Mouse (Mus musculus) lung, adult 18-20 months (tissue): ENCODE results near the gene Drd1.

Source experiments
- DNase-seq, 2 experiments: peaks; one replicate each; pipeline ENCODE4 v3.0.0; 2022; ENCODE audit warnings: mixed read lengths in 2 of 2

Drd1 gene

DNA sequence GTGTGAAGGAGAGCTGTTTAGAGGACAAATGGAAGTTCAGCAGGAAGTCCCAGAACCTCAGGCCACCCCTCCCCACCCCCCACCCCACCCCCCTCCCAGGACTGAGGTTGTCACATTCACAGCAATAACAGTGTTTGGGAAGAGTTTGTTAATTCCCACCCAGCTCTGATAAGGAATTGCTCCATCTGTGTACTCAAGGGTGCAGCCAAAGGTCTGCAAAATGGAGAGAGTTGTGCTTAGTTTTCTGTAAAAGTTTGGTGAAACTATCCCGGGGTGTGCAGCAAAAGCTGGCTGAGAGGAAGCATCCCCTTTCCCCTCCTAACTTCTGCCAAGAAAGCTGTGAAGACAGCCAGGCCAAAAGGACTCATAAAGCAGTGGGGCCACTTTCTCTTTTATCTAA, 17.6 kb upstream of the Drd1 start:
- DNase-seq, result peak in 1 of 2 experiments; percentile 37

DNA sequence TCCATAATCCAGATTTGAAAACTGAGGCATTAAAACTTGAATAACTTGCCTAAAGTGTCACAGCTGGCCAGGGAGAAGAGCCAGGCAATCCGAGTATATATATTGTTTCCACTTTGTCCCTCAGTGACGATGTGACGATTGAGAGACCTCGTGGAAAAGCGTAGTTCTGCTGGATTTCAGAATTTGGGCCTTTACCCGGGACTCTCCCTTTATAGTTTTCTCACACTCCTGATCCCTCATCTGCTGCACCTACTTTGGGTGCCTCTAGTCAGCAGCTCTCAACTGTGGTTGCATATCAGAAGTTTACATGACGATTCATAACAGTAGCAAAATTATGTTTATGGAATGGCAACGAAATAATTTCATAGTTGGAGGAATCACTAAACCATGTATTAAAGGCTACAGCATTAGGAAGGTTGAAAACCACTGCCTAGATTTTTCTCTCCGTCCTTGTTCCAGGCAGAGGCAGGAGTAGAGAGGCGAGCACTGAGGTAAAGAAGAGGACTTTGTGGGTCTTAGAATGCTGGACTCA, 17.1 kb upstream of the Drd1 start:
- no peak for DNase-seq

DNA sequence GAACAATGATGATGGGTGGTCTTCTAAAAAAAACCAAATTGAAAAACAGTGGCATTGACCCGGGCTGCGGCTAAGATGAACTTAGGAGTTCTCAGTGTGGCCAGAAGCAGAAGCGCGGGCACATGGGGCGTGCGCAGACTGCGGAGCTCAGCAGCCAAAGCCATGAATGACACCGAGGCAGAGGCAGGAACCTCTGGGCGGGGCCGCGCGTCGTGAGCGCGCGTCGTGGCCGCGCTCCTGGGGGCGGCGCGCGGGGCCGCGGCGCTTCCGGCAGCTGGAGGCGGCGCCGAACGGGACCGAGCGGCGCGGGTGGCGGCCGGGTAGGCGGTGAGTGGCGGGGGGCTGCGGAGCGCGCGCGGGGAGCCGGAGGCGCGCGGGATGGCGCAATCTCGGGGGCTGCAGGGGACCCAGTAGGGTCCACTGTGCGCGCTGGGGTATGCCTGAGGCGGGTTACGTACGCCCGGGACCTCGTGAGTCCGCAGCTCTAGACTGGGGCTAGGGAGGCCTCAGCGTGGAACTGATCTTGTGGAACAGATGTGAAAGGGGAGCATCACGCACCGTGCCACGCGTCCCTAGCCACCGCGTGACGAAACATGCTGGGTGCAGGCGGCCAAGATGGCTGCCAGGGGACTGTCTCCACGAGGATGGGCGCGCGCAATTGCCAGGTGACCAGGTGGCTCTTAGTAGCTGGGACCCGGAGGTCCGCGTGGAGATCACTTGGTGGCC, 16.3 kb upstream of the Drd1 start, which contains the start of gene Sfxn1:
Gene Sfxn1 (plus strand): TSS at position 264 of the 726 bp plus-strand sequence.
- DNase-seq, result peak; percentile 67 to 70

DNA sequence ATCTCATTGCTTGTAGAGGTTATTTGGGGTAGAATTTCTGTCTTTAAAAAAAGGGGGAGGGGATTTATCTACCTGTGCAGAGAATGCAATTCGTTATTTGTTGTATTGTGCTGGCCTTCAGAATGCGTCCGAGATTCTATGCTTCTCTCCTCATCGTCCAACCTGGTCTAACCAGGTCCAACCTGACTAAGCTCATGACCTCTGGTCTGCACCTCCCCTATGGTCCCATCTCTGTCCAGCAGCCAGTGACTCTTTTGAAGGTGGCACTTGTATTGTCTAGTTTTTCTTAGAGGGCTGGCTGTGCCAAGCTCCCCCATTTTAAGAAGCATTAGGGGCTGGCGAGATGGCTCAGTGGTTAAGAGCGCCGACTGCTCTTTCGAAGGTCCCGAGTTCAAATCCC, 15.5 kb upstream of the Drd1 start:
- no peak for DNase-seq

DNA sequence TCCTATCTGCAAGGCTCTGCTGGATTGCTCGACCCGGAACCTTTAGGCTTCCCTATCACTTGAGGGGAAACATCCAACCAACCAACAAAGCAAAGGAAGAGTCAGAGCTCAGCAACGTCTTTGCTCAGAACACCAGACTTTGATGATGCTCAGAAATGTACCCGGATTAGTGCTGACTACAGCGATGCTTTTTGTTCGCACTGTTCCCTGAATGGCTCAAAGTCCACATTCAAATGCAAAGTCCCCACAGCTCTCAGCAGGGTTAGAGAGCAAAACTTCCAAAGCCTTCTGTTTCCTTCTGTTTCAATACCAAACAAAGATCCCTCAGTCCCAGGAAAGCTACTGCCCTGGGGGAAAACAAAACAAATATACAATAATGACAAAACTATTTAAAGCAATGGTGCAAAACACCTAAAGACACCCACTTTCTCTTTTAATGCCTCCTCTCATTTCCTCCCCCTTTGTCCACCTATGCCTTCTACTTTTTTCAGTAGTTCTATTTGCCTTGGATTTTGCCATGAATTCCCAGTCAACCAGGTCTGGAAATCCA, 12.2 kb upstream of the Drd1 start:
- DNase-seq, result no peak

DNA sequence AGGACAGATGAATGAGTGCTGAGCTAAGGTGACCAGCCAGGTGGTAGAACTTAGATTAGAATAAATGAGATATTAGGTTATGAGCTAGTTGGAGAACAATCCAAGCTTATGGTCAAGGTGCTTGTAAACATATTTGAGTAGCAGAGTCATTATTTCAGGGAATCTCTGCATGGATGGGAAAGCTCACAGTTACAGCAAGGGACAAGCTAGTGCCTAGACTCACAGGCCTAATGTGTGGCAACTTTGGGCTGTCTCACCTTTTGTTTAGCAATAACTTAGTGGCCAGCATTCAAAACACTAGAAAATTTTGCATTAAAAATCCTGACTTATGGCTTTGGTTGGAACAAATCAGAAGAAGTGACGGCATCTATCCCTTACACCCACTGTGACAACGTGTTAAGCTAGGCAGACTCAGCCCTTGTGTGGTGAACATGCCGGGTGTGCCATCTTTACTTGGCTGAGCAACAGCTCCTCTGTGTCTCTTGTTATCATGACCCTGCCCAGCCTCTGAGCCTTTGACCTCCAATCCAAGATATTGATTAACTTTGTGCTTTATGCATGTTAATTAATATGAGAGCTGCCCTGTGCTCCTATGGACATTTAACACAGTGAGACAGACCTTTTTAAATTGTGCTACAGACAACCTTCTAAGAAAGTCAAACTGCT, 10.7 kb upstream of the Drd1 start:
- DNase-seq, result no peak

DNA sequence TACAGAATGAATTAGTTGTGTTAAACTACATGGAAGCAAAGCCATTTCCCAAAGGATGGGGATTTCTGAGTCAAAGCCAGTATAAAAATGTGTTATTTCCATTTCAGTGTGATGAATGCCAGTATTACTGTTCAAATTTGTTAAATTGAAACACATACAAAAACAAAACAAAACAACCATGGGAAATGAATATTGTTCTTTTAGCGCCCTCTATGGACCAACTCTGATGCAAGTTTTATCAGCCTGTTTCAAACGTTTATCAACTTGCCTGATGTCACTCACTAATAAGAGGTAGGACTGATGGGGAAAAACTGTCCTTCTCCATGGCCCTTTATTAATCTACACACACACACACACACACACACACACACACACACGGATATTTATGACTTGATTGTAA, 7.8 kb upstream of the Drd1 start:
- DNase-seq, result no peak

DNA sequence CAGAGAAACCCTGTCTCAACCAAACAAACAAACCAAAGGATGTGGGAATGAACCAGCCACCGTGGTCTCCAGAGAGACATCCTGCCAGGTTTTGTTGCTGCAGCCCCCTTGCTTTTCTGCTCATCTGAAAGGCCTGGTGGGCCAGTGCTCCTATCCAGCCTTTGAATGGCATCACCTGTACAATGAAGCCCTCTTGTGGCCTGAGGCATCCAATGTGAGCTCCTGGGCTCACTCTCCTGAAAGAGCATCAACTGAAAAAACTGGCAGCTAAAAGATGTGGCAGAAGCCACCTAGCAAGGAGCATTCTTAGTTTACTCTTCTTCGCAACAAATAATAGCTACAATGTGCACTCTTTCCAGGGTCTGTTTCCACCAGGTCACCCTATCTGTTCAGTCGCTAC, 6.6 kb upstream of the Drd1 start:
- no peak for DNase-seq

DNA sequence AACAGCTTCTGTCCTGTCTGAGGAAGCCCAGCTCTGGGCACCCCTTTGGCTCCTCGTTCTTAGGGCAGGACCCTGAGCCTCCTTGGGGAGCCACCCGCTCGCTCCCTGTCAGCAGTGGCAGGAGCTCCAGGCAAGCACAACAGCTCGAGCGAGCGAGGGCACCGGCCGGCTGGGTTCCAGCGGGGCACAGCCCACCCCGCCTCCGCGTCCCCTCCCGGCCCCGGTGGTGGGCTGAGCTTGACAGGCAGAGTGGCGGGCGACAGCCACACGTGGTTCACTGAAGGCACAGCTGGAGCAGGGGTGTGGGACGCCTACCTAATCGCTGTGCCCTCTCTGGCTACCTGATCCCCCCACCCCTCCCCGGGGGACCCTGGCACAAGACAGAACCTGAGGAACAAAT, 543 bp downstream of the Drd1 start:
- DNase-seq, result no peak

DNA sequence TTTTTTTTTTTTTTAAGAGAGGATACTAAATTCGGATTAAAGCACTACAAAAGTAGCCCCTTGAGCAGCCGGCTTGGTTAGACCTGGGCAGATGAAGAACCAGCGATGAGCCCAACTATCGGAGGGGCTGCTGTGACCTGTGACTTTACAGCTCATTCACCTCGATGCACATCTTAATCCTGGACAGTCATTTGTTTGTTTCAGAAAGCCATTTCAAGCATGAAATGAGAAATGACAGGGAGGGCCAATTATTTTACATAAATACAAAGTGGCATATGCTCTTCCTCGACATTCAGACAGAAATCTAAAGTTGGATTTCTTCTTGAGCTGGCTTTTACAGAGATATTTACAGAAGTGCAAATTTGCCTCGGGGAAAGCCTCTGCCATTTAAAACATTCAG, 3.9 kb downstream of the Drd1 start:
- no peak for DNase-seq

DNA sequence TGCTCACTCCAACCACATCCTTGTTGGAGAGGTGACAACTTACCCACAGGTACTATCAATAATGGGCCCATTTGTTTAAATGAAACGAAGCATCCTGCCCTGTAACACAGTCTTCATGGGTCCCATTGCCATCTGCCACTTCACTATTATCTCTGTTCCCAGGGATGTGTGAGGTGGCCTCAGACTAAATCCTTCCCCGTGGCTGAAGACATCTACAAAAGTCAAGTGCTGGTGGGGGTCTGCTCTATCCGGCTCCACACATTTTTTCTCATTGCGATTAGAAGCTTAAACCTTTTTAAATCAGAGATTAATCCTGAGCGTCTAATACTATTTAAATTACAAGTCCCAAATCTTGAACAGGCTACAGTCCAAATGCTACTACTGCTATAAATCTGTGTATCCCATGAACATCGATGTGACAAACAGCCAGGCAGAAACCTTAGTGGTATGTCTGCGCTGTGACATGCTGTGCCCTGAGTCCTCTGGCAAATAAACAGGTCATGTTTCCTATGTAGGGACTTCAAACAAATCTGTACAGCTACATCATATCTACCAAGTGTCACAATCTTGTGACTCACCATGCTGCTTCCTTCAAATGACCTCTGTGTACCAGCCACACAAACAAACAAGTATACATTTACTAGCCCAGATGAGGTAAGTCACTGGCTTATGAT, 6.7 kb downstream of the Drd1 start:
- DNase-seq, result no peak

DNA sequence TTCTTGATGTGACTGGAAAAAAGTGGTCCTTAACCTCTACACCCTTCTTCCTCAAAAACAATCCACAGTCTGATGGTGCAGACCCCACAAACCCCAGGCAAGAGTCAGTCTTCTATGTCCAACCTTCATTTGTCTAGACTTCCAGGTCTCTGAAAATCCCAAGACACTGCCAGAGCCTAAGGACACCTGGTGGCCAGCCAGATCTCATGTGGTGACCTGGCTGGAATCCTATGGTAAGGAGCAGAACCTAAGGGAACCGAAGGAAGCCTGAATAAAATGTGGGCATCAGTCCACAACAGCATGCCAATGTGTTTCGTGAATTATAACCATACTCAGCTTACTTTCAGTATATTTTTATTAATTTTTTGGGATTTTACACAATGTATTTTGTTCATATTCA, 15.2 kb downstream of the Drd1 start:
- DNase-seq, result no peak

DNA sequence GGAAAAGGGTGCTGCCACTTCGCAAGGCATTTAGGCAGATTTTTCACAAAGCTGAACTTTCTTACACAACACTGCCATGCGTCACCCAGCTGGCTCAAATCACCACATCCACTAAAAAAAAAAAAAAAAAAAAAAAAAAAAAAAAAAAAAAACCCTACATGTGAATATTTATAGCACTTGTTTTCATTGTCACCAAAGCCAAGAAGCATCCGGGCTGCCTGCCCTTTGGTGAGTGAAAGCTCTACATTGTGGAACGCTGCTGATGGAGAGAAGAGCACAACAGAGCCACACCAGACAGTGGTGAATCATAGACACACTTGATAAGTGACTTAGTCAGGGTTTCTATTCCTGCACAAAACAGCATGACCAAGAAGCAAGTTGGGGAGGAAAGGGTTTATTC, 17.6 kb downstream of the Drd1 start:
- no peak for DNase-seq

DNA sequence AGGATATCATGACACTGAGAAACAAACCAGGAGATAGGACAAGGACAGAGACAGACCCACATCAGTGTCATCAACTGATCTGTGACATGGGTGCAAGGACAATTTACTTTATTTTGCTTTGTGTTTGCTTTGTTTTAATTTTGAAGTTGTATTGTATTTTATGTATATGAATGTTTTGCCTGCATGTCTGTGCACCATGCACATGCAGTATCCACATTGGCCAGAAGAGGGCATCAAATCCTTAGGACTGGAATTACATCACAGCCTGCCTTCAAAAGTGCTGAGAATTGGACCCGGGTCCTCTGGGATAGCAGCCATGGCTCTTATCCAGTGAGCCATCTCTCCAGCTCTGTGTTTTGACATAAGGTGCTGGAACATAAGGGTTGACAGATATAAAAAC, 20.0 kb downstream of the Drd1 start:
- DNase-seq, result no peak

DNA sequence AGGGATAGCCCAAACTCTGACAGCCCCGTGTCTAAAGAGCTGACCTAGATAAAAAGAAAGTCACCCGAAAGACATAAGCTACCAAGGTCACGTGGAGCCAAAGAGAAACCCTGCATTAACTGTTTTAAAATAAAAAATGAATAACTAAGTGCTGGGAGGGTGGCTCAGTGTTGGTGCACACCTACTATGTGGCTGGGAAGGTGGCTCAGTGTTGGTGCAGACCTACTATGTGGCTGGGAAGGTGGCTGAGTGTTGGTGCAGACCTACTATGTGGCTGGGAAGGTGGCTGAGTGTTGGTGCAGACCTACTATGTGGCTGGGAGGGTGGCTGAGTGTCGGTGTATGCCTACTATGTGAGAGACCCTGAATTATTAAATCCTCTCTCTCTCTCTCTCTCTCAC, 21.9 kb downstream of the Drd1 start:
- DNase-seq, result no peak

DNA sequence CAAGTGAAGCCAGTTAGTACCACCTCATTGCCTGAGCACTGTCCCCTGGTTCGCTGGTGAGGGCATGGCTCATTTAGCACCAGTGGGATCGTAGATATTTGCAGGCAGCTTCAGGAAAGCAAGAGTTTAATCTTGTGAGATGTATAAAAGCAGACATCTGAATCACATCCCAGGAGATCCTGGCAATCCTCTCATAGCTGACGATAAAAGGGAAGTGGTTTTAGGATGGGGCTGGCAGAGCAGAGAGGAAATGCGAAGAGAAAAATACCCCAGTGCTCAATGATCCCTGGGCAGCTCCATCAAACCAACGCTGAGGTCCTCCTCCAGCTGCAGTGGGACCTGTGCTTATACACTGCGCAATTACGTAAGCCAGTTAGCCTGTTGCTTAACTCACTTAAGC, 28.4 kb downstream of the Drd1 start:
- no peak for DNase-seq

DNA sequence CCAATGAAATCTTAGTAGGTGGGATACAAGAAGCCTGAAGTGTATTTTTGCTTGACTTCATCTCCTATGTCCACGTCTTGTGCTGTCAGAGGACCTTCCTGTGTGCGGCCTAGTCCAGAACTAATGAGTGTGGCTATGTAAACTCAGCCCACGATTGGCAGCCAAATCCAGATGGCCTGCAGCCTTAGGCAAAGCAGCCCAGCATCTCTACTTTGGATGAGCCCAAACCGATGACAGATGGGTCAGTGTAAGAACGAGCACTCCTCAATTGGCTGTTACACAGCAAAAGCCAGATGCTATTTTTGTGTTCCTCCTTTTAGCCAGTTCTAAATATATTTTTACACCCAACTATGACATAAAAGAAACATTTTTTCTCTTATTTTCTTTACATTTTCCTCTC, 32.2 kb downstream of the Drd1 start:
- no peak for DNase-seq

DNA sequence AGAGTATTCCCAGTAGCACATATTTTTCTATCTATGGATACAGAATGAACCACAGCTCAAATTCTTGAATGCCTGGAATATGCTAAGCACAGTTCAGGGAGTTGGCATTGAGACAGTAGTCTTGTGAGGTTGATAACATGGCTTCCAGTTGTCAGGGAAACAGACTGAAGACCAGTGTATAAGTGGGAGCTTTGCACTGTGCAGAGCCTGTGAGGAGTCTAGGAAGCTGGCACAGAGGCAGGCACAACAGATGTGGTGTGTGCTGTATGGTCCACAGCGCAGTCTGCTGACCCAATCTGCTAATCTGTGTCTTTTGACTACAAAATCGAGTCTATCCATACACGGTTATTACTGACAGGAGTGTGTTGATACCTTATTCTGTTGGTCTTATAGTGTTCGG, 46.8 kb downstream of the Drd1 start:
- no peak for DNase-seq
